Mouse (Mus musculus) left cerebral cortex, postnatal 36 days (tissue): ENCODE data around the gene Gorasp1. TPM values are rescaled to one million over a fixed set of nuclear protein-coding genes. Genes with fewer than 3 reads are reported as not detected.
A peak's percentile ranks its signal among the peaks of the same experiment; 100 is the strongest.

Source experiments
- DNase-seq, 2 experiments: peaks; one replicate each; pipeline ENCODE4 v3.0.0; 2021 to 2022; ENCODE audit warnings: low spot score in 2 of 2, mixed read lengths in 1 of 2
- intact Hi-C: fragments of 180-260 bp; cut with DNase I; formaldehyde crosslinking; loops from one replicate; pipeline ENCODE4 v1.15.1; 2025
- total RNA-seq, 2 experiments: library from RNA; stranded (reverse); gene quantifications; 2 replicates each; pipeline ENCODE4 v1.2.3; 2021

Gorasp1 gene
- total RNA-seq, result 10 to 100 TPM; 36.3 to 40.6 TPM

DNA sequence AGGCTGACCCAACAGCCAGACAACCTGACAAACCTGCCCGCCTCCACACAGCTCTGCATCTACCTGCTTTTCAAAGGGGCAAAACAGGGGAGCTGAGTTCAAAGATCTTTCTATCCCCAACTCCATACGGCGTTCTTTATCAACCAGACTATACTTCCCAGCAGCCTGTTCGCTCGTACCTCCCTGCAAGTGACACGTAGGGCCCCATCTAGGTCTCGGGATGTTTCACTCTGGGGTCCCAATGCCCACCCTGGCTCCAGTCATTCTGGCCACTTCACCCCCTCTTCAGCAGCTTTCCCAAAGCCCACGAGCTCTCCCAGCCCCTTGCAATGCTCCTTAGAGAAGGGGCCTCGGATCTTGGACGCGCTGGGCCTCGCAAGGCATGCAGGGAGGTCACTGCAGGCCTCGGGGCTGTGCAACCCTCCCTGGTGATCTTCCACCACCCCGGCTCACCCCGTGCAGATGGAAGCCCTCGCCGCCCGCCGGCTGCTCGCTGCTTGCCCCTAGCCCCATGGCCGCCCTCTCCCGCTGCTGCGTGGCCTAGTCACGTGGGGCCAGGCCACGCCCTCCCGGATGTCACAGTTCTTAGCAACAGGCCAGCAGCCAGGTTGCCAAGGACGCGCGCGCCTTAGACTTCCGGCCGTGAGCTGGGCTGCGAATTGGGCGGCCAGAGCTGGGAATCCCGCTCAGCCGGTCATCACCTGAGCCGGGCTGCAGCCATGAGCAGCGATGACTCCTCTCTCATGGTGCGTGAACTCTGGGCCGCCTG, at the start of gene Gorasp1, which contains the start of gene Ttc21a:
Gorasp1 (minus strand) TSS at position 561 of the 769 bp plus-strand sequence.
Ttc21a (plus strand) TSS at position 602 of the 769 bp plus-strand sequence.
- DNase-seq, result peak; percentile 90 to 93
- intact Hi-C loops, result no loop called here

DNA sequence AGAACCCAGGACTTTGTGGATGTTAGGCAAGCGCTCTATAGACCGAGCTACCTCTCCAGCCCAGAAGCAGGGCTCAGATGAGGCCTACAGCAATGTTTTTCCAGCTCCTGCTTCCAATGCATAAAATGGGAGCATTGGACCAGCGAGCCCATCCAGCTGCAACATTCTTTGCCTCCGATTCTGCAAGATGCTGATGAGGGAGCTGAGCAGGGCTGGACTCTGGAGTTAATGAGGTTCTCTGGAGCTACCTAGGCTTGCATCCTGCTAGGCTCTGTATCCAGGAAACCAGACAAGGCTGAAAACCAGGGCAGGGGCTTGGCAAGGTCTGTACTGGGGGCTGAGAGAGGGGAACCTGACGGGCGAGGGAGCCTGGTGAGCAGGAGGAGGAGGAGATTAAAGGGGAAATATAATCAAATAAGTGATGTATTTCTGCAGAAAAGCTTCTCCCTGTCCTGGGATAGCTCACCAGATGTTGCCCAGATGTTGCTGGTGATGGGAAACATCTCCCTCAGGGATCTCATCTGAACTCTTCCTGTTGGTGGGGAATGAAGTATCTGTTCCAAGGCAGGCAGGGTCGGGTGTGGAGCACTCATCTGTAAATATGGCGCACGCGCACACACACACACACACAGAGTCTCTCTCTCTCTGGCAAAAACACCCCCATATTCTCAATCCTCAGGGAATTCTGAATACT, 48.7 kb upstream of the Gorasp1 start:
- intact Hi-C loops, result no loop called here
- DNase-seq, result no peak

DNA sequence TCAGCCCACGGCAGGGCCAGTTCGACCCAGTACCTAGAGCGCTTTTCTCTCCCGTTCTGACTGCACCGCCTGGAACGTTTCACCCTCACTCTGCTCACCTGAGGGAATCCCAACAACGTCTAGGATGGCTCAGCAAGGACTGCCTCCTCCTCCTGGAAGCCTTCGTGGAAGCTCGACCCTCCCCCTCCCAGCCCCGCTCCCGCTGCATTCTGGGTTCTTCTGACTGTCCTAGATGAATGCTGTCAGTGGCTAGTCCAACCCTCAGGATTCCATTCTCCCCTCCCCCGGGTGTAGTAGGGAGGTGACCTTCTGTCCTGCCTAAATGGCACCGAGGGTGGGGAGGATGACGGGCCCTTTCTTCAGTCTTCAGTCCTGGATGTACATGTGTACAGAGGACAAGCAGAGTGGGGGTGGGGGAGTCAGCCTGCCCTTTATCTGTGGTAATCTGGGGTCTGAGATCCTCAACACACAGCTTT, 47.2 kb upstream of the Gorasp1 start, which contains the start of gene Csrnp1:
Csrnp1 (minus strand) TSS at position 123 of the 476 bp plus-strand sequence.
- intact Hi-C loops, result no loop called here
- DNase-seq, result no peak

DNA sequence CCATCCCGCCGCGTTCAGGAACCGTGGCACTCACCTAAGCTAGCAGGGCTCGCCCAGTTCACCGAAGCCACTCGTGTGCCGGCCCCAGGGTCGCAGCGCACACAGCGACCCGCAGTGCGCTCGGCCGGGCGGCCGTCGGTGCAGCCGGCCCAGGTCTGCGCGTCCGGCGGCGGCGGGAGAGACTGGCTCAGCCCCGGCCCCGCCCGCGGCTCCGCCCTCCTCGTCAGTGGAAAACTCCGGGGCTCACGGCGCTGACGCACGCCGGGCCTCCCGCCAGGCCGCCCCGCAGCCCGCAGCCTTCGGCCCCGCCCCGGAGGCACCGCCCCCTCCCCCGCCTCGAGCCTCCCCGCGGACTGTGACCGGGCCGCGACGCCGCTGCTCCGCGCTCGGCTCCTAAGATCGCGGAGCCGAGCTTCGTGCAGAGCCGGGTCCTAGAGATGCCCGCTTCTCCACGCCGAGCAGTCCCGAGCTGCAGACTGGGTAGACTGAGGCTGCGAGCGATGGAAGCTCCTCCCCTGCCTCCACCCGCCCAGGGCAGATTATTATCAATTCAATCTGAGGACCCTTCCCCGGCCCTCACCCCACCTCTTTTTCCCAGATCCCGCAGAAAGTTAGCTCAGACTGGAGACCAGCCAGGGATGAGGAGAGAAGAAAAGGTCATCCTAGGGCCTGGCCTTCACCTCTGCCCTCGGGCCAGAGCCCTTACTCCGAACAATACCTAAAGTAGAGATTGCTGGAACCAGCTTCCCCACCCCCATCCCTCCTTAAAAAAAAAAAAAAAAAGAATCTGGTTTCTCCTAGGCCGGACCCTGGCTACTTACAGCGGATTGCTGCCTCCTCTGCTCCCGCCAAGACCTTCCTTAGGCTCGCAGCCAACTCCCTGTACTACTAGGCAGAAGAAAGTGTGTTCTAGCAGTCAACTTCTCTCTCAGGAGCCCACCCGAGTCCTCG, 46.5 kb upstream of the Gorasp1 start:
- DNase-seq, result peak; percentile 88 to 93
- intact Hi-C loops, result loop anchor here (2.0 kb wide), 1 partner anchor 27 kb away; no protein-coding TSS in a partner anchor

DNA sequence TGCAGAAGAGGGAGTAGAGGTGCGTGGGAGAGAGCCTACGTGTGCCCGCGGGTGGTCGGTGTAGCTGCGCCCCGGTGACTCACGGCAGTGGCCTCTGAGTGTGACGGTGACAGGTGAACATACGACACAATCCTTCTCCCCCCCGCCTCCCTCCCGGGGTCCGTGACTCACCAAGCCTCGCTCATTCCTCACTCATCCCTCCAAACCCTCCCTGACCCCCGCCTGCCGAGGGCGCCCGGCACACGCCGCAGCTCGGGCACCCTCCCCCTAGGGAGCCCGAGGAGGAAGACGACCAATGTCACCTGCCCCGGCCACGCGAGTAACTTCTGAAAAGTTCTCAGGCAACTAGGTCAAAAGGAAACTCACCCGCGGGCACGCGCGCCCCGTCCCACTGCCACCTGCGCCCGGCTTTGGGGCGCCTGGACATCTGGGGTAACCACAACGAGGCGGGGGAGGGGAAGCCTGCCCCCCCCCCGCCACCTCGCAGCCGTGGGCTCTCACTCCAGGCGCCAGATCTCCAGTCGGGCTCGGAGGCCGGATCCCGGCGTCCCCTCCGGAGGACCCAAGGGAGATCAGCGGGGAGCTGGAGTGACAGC, 45.7 kb upstream of the Gorasp1 start:
- intact Hi-C loops, result loop anchor here (2.0 kb wide), 1 partner anchor 28 kb away; no protein-coding TSS in a partner anchor

DNA sequence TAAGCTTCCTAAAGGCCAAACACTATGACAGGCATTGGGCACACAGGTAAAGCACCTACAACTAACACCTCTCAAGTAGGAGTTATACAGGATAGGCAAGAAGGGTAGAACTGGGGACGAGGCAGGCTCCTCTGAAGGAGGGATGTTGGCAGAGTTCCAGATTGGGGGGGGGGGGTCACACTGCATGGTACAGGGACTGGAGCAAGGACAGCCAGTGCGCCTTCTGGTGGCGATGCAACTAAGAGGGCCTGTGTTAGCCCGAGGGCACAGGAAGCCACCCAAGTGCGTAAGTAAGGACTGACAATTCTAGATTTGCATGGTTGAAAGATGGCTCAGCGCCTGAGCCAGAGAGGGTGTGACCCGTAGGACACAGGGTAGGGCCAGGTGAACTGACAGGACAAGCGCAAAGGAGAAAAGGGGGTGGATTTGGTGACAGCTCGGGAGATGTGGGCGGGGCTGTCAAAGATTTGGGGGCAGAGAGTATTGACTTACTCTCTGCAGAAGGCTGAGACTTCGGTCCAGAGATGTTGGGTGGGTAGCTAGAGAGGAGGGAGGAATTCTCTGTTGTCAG, 45.0 kb upstream of the Gorasp1 start:
- intact Hi-C loops, result loop anchor here (2.0 kb wide), 1 partner anchor 28 kb away; no protein-coding TSS in a partner anchor
- peak; percentile 56 for DNase-seq

More for the DNA sequence above, 45.7 kb upstream of the Gorasp1 start:
- peak; percentile 46 to 50 for DNase-seq

DNA sequence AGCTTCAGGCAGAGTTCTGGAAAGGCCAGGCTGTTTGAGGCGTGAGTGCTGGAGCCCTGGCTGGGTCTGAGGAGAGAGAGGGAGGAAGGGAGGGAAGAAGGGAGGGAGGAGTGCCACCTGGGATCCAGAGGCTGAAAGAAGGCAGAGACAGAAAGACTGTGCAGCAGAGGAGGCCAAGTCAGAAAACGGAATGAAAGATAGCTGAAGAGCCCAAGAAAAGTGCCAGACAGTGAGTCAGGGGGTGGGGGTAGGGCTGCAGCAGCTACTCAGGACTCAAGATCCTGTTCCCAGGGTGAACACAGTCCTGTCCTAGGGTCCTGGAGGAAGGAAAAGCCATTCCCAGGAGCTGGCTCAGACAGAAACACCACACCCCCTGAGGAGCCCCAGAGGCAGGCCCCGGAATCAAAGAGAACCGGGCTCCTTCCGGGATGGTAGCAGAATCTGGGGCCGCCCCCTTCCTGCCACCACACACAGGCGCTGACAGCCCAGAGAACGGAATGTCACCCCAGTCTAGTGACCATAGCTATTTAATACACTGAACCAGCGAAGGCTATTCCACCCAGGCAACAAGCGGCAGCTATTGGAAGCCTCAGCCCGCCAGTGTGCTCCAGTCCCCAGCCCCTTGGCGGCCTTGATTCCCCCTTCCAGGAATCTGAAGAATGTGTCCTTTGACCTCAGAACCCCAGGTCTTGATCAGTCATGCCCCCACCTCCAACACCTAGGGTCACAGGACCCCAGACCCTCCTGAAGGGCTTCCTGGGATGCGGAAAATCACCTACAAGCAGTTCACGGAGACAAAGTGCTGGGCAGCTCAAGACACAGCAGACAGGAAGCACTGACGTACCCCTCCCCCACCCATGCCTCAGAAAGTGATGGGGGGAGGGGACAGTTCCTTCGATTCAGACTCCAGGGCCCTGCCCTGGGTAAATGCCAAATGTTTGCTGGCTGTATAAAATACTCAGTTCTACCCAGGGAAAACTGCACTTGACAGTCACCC, 44.1 kb upstream of the Gorasp1 start:
- intact Hi-C loops, result loop anchor here (2.0 kb wide), 1 partner anchor 29 kb away; no protein-coding TSS in a partner anchor

DNA sequence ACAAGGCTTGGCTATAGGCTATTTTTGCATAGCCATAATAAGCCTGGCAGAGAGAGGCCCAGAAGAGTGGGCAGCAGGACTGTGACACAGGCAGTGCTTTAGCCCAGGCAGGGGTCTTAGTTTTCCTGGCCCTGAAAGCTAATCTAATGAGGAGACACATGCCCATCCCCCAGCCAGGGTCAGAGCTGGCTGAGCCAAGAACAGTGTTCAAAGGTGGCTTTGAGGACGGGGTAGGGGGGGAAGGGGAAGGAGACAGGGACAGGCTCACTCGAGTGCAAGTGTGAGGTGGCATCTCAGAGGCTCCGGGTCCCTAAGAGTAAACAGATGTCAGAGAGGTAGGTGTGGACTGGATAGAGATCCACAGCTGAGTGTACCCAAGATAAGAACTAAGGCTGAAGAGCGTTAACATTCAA, 43.4 kb upstream of the Gorasp1 start:
- intact Hi-C loops, result no loop called here
- DNase-seq, result no peak

More for the DNA sequence above, 44.1 kb upstream of the Gorasp1 start:
- peak; percentile 59 to 62 for DNase-seq

DNA sequence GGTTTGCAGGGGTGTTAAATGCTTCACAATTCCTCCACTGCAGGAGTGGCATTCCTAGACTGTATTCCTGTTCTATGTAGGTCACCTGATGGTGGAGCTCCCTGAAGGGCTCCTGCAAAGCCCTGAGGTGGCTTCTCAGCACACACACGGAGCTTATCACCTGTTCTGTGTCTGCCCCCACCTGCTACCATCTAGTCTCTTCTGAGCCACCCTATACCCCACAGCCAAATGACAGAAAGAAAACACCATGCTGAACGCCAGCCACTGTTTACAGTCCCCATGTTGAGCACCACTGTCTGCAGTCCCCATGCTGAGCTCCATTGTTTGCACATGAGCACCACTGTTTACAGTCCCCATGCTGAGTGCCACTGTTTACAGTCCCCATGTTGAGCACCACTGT, 42.4 kb upstream of the Gorasp1 start:
- DNase-seq, result no peak
- intact Hi-C loops, result no loop called here

DNA sequence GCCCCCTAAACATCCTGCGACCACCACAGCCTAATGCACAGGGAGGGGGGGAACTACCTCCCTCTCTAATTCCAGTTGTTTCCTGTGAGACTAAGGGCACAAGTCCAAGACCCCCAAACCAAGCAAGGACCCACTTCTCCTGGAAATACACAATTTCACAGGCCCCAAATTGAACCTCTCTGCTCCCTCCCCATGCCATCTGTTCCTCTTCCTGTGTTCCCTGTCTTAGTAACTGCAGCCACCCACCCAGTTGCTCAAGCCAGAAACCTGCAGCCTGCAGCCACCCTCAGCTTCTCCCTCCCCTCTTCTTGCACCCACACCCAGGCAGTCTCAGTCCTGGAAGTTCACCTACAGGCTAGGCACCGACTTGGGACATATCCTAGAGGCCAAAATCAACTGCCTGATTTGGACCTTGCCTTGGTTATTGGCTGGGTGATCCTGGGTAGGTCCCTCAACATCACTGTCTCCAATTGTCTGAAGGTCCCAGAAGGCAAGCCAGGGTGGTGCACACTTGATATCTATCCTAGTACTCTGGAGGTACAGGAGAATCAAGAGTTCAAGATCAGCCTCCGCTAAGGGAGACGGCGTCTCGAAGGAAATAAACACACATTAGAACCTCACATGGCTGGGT, 41.6 kb upstream of the Gorasp1 start:
- peak; percentile 67 to 79 for DNase-seq
- intact Hi-C loops, result no loop called here

DNA sequence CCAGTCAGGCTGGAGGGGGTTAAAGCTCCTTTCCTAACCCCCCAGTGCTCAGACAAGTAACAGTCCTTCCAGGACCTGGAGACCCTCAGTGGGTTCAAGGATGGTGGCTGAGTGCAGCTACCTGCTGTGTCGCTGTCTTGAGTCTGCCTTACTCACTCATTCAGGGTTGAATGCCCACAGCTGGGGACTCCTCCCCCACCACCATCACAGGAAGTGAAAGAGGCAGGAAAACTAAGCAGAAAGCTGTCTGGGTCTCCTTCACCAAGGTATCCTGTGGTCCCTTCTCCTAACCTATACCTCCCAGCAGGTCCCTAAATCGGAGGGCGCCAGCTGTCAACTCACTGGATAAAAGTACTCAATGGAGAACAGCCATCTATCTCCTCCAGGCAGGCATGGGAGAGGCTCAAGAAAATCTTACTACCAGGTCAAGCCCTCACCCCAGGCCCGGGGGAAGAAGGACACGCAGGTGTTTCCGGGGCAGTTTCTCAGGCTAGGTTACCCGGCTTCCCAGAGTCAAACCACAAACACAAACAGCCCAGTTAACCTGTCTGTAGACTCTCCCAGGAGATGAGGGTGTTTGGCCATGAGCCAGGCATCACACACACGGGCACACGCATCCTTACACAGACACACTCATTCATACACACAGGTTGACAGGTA, 40.9 kb upstream of the Gorasp1 start:
- peak in 1 of 2 experiments; percentile 13 for DNase-seq
- intact Hi-C loops, result no loop called here

DNA sequence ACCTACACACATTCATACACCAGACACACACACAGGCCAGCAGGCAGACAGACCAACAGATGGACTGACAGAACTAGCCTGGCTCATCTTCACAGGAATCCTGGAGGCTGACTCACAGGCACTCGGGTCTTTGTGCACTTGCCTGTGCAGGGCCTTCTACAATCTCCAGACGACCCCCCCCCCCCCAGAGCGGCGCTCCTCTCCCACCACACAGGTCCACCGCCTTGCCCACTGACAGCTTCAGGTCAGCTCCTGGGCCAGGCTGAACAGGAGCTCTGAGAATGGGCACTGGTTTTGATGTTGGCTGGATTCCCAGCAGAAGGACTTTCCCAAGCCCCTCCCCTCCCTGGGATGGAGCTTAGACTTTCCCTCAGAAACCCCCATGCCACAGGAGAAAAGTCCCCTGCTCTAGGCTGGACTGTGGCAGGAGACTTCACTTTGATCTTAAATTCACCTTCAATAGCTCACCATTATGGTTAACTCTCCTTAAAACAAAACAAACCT, 40.2 kb upstream of the Gorasp1 start:
- intact Hi-C loops, result no loop called here
- DNase-seq, result peak in 1 of 2 experiments; percentile 21

DNA sequence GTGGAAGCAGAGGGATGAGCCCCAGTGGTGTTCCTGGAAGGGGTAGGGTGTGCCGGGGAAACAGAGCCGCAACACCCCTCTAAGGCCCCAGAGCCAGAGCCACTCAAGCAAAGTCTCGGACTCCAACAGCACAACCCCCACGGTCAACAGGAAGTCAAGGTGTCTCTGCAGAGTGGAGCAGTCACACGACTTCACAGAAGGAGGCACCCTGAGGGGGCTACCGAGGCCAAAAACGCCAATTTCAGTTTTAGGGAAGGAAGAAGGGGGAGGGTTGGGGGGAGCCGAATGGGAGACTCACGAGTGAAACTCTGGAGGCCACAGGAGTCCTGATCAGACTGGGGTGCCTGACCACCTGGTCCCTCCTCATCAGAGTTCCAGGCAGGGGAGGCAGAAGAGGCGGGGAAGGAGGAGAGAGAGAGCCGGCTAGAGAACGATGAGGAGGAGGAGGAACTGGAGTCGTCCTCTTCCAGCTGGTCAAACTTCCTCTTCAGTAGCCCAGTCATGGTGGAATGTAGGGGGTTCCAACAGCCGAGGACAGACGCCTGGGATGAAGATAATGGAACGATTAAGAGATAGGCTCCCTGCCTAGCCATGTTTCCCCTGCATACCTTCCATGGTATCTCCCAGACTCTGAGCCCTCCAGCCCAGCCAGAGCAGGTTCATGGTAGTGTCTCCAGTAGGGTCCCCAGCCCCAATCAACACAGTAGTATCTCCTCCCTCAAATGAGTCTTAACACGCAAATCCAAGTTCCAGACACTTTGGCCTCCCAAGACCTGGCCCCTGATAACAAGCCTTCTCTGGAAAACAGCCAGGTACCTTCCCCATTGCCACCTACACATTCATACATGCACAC, 39.6 kb upstream of the Gorasp1 start:
- DNase-seq, result no peak
- intact Hi-C loops, result no loop called here

DNA sequence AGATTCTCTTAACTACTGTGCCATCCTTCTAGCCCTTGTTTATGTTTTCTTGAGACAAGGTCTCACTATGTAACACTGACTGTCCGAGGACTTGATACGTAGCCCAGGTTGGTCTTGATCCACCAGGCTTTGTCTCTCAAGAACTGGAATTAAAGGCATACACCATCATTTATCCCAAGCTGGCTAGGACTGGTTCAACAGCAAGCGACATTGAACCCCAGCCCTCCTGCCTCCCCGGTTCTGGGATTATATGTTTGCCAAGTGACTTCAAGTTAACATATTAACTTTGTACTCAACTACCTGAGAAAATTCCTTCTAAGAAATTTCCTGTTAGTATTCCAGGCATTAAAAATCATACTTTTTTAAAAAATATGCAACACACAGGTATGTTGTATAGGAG, 37.9 kb upstream of the Gorasp1 start:
- intact Hi-C loops, result no loop called here
- no peak for DNase-seq

DNA sequence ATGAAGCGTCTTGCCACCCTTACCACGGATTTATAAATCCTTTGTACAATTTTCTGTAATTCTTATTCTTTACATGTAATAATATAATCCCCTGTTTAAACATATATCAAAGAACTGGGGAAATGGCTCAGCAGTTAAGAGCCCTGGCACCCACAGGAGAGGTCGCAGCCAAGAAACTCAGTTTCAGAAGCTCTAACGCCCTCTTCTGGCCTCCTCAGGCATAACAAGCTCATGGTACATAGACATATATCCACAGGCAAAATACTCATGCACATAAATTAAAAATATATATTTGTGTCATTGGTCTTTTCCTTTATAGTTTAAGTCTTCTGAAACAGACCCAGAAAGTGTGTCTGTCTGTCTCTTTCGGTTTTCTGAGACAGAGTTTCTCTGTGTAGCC, 37.2 kb upstream of the Gorasp1 start:
- no peak for DNase-seq
- intact Hi-C loops, result no loop called here
